Mouse (Mus musculus) kidney, adult 2 months (tissue): ENCODE measurements around the gene Mum1.

ENCODE experiments used
- CTCF ChIP-seq: fragments of 200-500 bp; conservative IDR thresholded peaks from 2 replicates; pipeline ENCODE4 v1.5.1; 2011; ENCODE audit warnings: low read depth, mild to moderate bottlenecking, control low read depth, low read length, moderate library complexity, mixed read lengths; ENCODE audit not compliant: insufficient read depth, insufficient read length
- POLR2A ChIP-seq: fragments of 200-500 bp; IDR thresholded peaks from one replicate; pipeline ENCODE4 v1.6.1; 2011; ENCODE audit warnings: low read depth, low read length, control low read depth

GRCm38 (mm10) chr10:80180288-80180687 lies 45.9 kb upstream of the Mum1 start:
- TF ChIP-seq CTCF (no peak), POLR2A (no peak)
